Mouse (Mus musculus) v-Abl transformed pro-B cells (cell line): ENCODE data around the gene Cyba.

Experiments
- in situ Hi-C, 2 experiments: fragments of 400-800 bp; cut with MboI; formaldehyde crosslinking; loops; one replicate each; pipeline ENCODE4 v1.15.1; 2025; ENCODE audit not compliant: unreplicated experiment in 2 of 2

Cyba gene

GRCm38 (mm10) chr8:122432443-122433268 lies at the start of gene Cyba:
TSS of gene Cyba (minus strand) at chr8:122432930.
- in situ Hi-C loops = no loop called here

- in situ Hi-C loops = no loop called here
These were observed 49.7 kb upstream of the Cyba start for GRCm38 (mm10) chr8:122482448-122482847.

- in situ Hi-C loops = no loop called here
These were observed 43.0 kb upstream of the Cyba start, which contains the start of the genes Rnf166 and Ctu2 for GRCm38 (mm10) chr8:122475580-122476320. TSS of gene Rnf166 (minus strand) at chr8:122476064. TSS of gene Ctu2 (plus strand) at chr8:122476143.

- in situ Hi-C loops = no loop called here
These were observed 42.3 kb upstream of the Cyba start for GRCm38 (mm10) chr8:122474951-122475560.

- in situ Hi-C loops = no loop called here
These were observed 41.2 kb upstream of the Cyba start for GRCm38 (mm10) chr8:122473911-122474421.

GRCm38 (mm10) chr8:122470691-122471090 lies 38.0 kb upstream of the Cyba start:
- in situ Hi-C loops = no loop called here

- in situ Hi-C loops = no loop called here
These were observed 37.2 kb upstream of the Cyba start for GRCm38 (mm10) chr8:122469965-122470364.

GRCm38 (mm10) chr8:122469407-122469806 lies 36.7 kb upstream of the Cyba start:
- in situ Hi-C loops = no loop called here

- in situ Hi-C loops = no loop called here
These were observed 35.1 kb upstream of the Cyba start for GRCm38 (mm10) chr8:122467816-122468215.

- in situ Hi-C loops = no loop called here
These were observed 32.3 kb upstream of the Cyba start for GRCm38 (mm10) chr8:122464985-122465384.

- in situ Hi-C loops = no loop called here
These were observed 31.2 kb upstream of the Cyba start for GRCm38 (mm10) chr8:122463651-122464640.

- in situ Hi-C loops = no loop called here
These were observed 29.8 kb upstream of the Cyba start for GRCm38 (mm10) chr8:122462510-122462909.

GRCm38 (mm10) chr8:122461473-122462148 lies 28.9 kb upstream of the Cyba start:
- in situ Hi-C loops = no loop called here

- in situ Hi-C loops = no loop called here
These were observed 28.1 kb upstream of the Cyba start, which contains the start of gene Snai3 for GRCm38 (mm10) chr8:122460524-122461472. TSS of gene Snai3 (minus strand) at chr8:122460733.

GRCm38 (mm10) chr8:122459990-122460389 lies 27.3 kb upstream of the Cyba start:
- in situ Hi-C loops = no loop called here

- in situ Hi-C loops = no loop called here
These were observed 26.6 kb upstream of the Cyba start for GRCm38 (mm10) chr8:122459218-122459900.

- in situ Hi-C loops = no loop called here
These were observed 24.4 kb upstream of the Cyba start for GRCm38 (mm10) chr8:122457171-122457570.

GRCm38 (mm10) chr8:122454409-122454808 lies 21.7 kb upstream of the Cyba start:
- in situ Hi-C loops = no loop called here
